Mouse (Mus musculus) cortical plate, adult 2 months (tissue): ENCODE measurements at regions not wholly inside any gene's neighbourhood (a gene's known extent, or its start where the extent isn't known, plus 50 kb on each side); places are given as distances from the start of the nearest gene placed in this dataset.

Source experiments
- H3K27ac ChIP-seq: fragments of 200-500 bp; 2 replicates; pipeline ENCODE4 v1.5.1; 2012; ENCODE audit warnings: low read length, control low read depth, inconsistent platforms; ENCODE audit not compliant: insufficient read depth
- H3K4me1 ChIP-seq: fragments of 200-500 bp; 2 replicates; pipeline ENCODE4 v1.6.1; 2011; ENCODE audit warnings: low read length; ENCODE audit not compliant: control insufficient read depth, insufficient read depth
- H3K4me3 ChIP-seq: fragments of 200-500 bp; 2 replicates; pipeline ENCODE4 v1.5.1; 2011; ENCODE audit warnings: mild to moderate bottlenecking, low read length, control low read depth; ENCODE audit not compliant: insufficient read depth
- CTCF ChIP-seq: fragments of 200-500 bp; IDR thresholded peaks from 2 replicates; pipeline ENCODE4 v1.5.1; 2011; ENCODE audit warnings: mild to moderate bottlenecking, control low read depth, low read length; ENCODE audit not compliant: insufficient read depth; ENCODE audit errors: extremely low read depth
- POLR2A ChIP-seq: fragments of 200-500 bp; IDR thresholded peaks from 2 replicates; pipeline ENCODE4 v1.6.1; 2011; ENCODE audit warnings: mild to moderate bottlenecking, low read length, control low read depth; ENCODE audit not compliant: insufficient read depth; ENCODE audit errors: extremely low read depth

DNA sequence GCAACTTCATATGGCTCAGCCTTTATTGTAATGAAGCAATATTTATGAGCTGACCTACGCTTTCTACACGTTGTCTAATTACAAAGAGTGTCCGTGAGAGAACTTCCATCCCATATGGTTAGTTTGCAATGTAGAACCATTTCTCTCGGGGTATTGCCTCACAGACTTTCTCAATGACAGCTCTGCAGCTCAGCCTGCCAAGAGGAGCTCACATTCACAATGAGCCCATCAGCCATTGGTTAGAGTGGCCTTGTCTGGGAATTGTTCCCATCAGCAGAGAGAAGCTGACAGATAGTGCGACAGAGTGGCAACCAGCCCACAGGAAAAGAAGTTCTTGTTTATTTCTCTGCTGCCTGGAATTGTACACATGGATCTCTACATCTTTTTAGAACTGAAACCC lies 409.7 kb downstream of the Zfp704 start:
- peaks cover 4% of the 10 kb centered on the region; the same call in 1 of the 2 replicates for H3K4me1 ChIP-seq
- H3K27ac ChIP-seq, result no peak overlapping the region
- TF ChIP-seq POLR2A, result no peak
- TF ChIP-seq CTCF, result no peak
- no peak overlapping the region for H3K4me3 ChIP-seq

DNA sequence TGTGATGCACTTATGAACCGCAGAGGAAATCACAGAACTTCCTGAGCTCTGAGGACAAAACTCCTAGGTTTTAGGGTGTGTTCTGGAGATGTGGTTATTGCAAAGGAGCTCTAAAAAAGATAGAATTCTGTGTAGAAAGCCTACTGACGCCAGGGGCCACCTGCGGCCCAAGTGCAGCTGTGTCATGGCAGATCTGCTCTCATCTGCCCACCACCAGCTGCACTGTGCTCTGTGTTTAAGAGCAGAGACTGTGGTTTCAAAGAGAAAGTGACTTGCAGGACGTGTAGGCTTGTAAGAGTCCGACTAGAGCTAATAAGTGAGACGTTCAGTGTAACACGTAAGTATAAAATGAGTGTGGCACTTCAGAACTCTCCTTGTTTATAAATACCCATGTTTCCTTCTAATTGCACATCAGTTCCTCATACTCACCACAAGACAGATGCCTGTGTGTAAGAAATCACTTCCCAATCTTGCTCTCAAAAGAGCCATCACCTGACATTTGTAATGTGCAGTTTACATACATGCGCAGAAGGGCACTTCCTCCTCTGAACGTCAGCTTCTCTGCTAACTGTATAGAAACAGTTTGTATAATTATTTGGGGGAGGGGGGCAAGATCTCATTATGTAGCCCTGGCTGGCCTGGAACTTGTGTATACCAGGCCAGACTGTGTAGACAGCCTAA lies 411.1 kb downstream of the Zfp704 start:
- Histone ChIP-seq H3K27ac (no peak overlapping the region), H3K4me3 (no peak overlapping the region), H3K4me1 (peaks cover 4% of the 10 kb centered on the region; the same call in 1 of the 2 replicates)
- no peak for TF ChIP-seq CTCF
- TF ChIP-seq POLR2A, result no peak

DNA sequence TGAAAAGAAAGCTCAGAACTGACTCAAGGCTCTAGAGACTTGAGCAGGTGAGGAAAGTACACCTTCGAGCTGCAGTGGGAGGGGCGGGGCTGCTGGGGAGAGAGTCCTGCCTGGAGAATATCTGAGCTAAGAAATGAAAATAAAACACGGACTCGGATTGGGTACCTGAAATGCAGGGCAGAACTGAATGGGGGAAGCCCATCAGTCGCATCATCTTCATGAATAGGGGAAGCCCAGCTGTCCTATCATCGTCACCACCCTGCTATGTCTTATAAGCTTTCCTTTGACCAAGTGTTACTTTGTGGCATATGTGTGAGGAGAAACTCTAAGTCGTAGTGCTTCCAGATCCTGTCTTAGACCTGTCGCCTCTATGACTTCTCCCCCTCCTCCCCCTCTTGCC lies 414.1 kb downstream of the Zfp704 start:
- H3K4me1 ChIP-seq, result no peaks in the 10 kb centered on the region
- TF ChIP-seq POLR2A (no peak), CTCF (no peak)
- no peak overlapping the region for H3K27ac ChIP-seq
- no peak overlapping the region for H3K4me3 ChIP-seq

DNA sequence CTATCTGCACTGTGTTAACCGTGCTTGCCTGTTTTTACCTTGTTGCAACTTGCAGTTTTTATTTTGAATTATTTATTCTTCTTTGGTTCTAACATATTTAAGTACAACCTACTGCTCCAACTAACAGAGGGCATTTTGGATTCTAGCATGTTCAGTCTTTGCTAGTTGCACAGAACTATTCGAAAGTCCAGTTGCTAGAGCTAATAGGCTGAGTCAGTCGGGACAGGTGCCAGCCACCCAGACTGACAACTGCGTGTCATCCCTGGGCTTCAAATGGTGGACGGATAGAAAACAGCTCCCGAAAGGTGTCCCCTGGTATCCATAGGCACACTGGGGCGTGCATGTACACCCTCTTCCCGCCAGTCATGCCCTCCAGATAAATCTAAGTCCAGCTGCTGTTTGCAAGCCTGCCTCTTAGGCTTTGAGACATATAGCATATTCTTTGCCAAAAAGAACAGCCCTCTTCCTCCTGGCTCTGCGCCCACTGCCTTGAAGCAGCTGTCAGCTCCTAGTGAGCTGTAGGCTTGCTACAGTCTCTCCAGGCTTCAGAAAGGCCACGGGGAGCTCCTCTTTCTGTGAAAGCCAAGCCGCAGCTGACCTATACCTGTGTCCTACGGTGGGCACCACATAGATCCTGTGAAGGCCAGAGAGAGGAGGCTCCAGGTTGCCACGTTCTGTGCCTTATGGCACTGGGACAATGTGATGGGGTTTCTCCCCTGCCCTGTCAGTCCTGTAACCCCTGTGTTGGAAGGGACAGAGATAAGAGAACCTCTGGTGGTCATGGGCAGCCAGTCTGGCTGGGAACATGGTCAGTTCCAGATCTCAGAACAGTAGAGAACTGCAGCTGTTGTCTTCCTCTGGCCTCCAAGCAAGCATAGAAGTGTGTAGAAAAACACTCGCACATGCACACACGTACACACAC lies 420.3 kb downstream of the Zfp704 start:
- no peak for TF ChIP-seq CTCF
- TF ChIP-seq POLR2A, result no peak
- Histone ChIP-seq H3K4me1 (peaks cover 1% of the 10 kb centered on the region; the same call in 1 of the 2 replicates), H3K27ac (no peak overlapping the region), H3K4me3 (no peak overlapping the region)

DNA sequence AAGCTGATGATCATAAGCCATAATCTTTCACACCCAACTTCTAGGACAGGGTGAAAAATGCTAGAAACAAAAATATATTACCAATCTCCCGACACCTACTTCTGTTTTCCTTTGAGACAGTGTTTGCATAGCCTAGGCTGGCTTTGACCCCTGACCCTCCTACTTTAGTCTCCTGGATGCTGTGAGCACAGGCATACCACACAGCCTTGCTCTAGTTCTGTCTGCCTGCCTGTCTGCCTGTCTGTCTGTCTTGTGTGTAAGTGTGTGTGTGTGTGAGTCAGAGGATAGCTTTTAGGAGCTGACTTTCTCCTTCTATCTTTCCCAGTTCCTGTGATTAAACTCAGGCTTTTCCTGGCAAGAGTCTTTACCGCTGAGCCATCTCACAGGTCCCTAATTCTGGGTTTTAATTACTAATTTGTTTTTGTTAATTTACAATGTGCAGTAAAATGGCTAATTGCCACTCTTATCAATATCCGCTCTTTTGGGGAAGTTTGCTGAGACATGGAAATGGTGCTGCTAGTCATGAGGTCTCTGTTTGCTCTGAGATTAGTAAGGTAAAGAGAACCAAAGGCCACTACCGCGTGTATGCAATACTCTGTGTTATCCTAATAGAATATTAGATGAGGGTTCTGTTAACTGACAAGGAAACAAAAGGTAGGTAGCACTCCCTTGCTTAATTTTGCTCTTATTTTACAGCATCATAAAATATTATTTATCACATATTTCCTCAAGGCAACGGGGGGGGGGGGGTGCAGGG lies 423.3 kb downstream of the Zfp704 start:
- Histone ChIP-seq H3K27ac (no peak overlapping the region), H3K4me3 (no peak overlapping the region), H3K4me1 (peaks cover 1% of the 10 kb centered on the region; the same call in 1 of the 2 replicates)
- TF ChIP-seq CTCF (no peak), POLR2A (no peak)

DNA sequence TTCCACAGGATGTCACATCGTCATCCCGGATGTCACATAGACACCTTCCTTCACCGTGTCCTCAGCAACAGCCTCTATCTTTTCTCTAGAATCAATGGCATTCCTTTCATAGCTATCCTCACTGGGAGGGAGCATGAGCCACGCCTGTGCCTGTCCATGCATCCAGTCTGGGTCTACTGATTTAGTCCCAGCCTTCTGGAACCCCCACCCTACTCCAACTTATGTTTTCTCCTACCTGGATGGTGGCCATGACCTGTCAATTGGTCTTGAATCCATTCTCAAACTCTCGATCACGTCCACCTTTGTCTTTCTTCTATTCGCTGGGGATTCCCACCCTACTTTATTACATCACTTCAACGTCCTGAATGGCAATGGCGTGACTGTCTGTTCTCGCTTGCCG lies 428.3 kb downstream of the Zfp704 start:
- no peak overlapping the region for H3K4me3 ChIP-seq
- no peak overlapping the region for H3K27ac ChIP-seq
- H3K4me1 ChIP-seq, result no peaks in the 10 kb centered on the region
- TF ChIP-seq POLR2A, result no peak
- no peak for TF ChIP-seq CTCF

DNA sequence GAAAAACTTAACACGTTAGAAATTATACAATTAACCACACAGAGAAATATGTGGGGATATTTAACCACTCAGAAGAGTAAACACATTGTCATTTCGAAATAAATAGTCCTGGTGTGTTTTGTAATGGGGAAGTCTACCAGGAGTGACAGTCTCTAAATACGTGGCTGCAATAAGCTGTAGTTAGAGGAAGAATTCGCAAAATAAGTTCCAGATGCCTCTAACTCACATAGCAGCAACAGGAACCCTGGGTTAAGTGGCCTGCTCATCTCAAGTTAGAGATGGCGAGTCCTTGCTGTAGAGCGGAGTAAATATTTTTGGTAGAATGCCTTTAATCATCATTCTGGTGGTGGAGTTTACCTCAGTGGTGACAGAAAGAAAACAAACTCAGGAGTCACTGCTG lies 430.2 kb downstream of the Zfp704 start:
- H3K27ac ChIP-seq, result no peak overlapping the region
- no peak overlapping the region for H3K4me3 ChIP-seq
- H3K4me1 ChIP-seq, result no peaks in the 10 kb centered on the region
- no peak for TF ChIP-seq POLR2A
- TF ChIP-seq CTCF, result no peak

DNA sequence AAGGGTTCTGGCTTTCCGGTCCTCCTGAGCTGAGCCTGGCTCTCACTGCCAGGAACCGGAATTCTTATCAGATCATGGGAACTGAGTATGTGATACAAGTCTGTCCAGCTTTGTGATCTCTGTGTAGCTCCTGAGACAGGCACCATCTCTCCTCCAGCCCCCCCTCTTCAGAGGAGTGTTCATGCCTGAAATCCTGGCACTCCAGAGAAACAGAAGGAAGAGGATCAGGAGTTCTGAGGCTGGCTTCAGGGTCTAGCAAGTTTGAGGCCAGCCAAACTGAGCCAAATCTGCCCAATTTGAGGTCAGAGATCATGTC lies 435.4 kb downstream of the Zfp704 start:
- Histone ChIP-seq H3K27ac (no peak overlapping the region), H3K4me3 (no peak overlapping the region)

More for the DNA sequence above, 435.4 kb downstream of the Zfp704 start:
- H3K4me1 ChIP-seq, result no peaks in the 10 kb centered on the region
- TF ChIP-seq POLR2A (no peak), CTCF (no peak)
